Mouse (Mus musculus) olfactory bulb, adult 2 months (tissue): ENCODE data around the gene Arl13b.

ENCODE experiments used
- CTCF ChIP-seq: fragments of 200-500 bp; IDR thresholded peaks from 2 replicates; pipeline ENCODE4 v1.5.1; 2012; ENCODE audit warnings: low read depth, mild to moderate bottlenecking, low read length, moderate library complexity; ENCODE audit not compliant: insufficient read depth
- POLR2A ChIP-seq: fragments of 200-500 bp; IDR thresholded peaks from 2 replicates; pipeline ENCODE4 v1.6.1; 2012; ENCODE audit warnings: mild to moderate bottlenecking, low read depth, low read length, moderate library complexity; ENCODE audit not compliant: insufficient read depth

DNA sequence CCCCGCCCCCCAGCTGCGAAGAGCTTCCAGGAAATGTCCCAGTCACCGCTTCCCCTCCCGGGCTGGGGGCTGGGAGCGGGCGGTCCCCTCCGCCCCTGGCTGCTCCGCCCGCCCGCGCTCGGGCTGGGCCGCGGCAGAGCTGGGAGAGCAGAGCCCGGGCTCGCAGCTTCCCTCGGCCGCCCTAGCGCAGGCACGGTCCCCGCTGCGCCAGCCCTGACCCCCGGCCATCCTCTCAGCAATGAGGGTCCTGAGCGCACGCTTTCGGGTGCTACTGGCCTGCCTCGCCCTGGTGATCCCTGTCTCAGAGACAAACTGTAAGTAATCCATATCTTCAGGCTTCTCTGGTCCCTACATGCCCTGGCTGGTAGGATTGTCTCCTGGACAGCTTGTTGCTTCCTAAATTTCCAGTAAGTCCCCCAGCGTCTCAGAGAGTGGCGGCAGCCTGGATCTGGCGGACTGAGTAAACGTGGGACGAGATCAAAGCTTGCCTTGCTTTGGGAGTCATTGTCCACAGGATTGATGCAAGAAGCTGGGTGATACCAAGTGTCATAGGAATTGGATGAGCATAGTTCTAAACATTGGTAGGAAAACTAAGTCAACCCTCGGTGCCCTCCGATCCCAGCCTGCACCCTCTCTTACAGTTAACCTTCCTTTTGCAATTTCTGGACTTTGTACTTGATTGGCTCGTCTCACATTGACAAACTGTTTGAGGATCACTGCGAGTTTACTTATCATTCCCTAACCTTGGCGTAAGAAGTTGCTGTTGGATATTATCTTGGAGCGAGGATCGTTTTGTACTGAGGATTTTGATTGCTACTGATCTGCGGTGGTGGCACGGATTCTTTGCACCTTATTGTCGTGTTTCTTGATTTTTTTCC, 7.6 kb upstream of the Arl13b start, which contains the start of gene Pros1:
- TF ChIP-seq POLR2A = no peak
- TF ChIP-seq CTCF = no peak
